Comparison of ENCODE assay signal across 13 mouse cellular contexts in genomic region chr13:92398491-92399384, GRCm38 (mm10). TPM values are rescaled to one million over a fixed set of nuclear protein-coding genes. Genes with fewer than 3 reads are reported as not detected.
A peak's percentile ranks its signal among the peaks of the same experiment; 100 is the strongest.
DNase-seq lines count a peak whose midpoint lies in the region.
"Had no signal": no experiment of that assay in that cellular context is flagged by ENCODE, and none has a peak within 500 bp of the region (broad histone marks: within the 10 kb centered on the region; RNA-seq: fewer than 3 reads in every experiment).

No protein-coding gene starts in this region.

- peak; percentile 18 for DNase-seq in adrenal gland, postnatal 10 days
- no peak for DNase-seq in adrenal gland, postnatal 4 days (ENCODE audit: low spot score in 2 of 2)
- DNase-seq in left cerebral cortex, postnatal 4 days = peak; percentile 10
- DNase-seq in left cerebral cortex, postnatal 25 days (ENCODE audit: low spot score in 2 of 2) = no peak
- peak; percentile 25 for DNase-seq in cerebellum, adult 11 months
- DNase-seq in cerebellum, postnatal 36 days = peak; percentile 36 to 37
- no peak for DNase-seq in lung, postnatal 36 days
- no peak for DNase-seq in ovary, postnatal 36 days (ENCODE audit: low spot score)
- DNase-seq: heart, adult 11 months; liver; lung, embryonic 14.5 days; thymus, postnatal 14 days had no signal

- intact Hi-C loops in left cerebral cortex, postnatal 4 days (cut with DNase I) = no loop called here
- intact Hi-C loops in left cerebral cortex, postnatal 25 days (cut with DNase I) = no loop called here

RNA-seq across cellular contexts. Expression of gene Ankrd34b, which starts 27.0 kb away (rescaled TPM):
- under 1 TPM; 0.39 to 0.42 TPM for total RNA-seq in adrenal gland, postnatal 10 days (2021)
- under 1 TPM; 0.37 to 0.62 TPM for total RNA-seq in adrenal gland, postnatal 4 days (2021)
- 1 to 10 TPM; 5.6 to 5.7 TPM for total RNA-seq in left cerebral cortex, postnatal 4 days (2021)
- total RNA-seq in left cerebral cortex, postnatal 25 days (2021) = 10 to 100 TPM; 18.2 to 20.5 TPM
- total RNA-seq: megakaryocyte, adult 5-6 weeks had no signal

RNA-seq across cellular contexts. Expression of gene Msh3, which starts 43.9 kb away (rescaled TPM):
- 10 to 100 TPM; 17.5 to 29.2 TPM for total RNA-seq in adrenal gland, postnatal 10 days (2021)
- total RNA-seq in adrenal gland, postnatal 4 days (2021) = 10 to 100 TPM; 36.5 to 39.2 TPM
- total RNA-seq in left cerebral cortex, postnatal 4 days (2021) = 10 to 100 TPM; 33.0 to 36.4 TPM
- 10 to 100 TPM; 22.7 to 24.9 TPM for total RNA-seq in left cerebral cortex, postnatal 25 days (2021)

RNA-seq across cellular contexts. Expression of gene Dhfr, which starts 44.2 kb away (rescaled TPM):
- 1 to 10 TPM; 5.8 to 6.7 TPM for total RNA-seq in adrenal gland, postnatal 10 days (2021)
- total RNA-seq in adrenal gland, postnatal 4 days (2021) = 1 to 10 TPM; 9.4 to 9.6 TPM
- 1 to 10 TPM; 1.8 to 2.1 TPM for total RNA-seq in left cerebral cortex, postnatal 4 days (2021)
- total RNA-seq in left cerebral cortex, postnatal 25 days (2021) = 1 to 10 TPM; 1.1 to 1.3 TPM

Comparison
In these comparisons a context has a peak if more than half of its experiments do, and no peak if none do; other contexts are left out.
1. DNase-seq: peak in adrenal gland, postnatal 10 days (single experiment), left cerebral cortex, postnatal 4 days (single experiment), cerebellum, adult 11 months (single experiment) and cerebellum, postnatal 36 days (2 of 2); none in adrenal gland, postnatal 4 days (0 of 2), left cerebral cortex, postnatal 25 days (0 of 2), lung, postnatal 36 days (single experiment) and ovary, postnatal 36 days (single experiment).
2. RNA of gene Ankrd34b, which starts 27.0 kb away (total RNA-seq): 18.2 to 20.5 TPM in left cerebral cortex, postnatal 25 days and 5.6 to 5.7 TPM in left cerebral cortex, postnatal 4 days; 0.37 to 0.62 TPM in adrenal gland, postnatal 4 days and 0.39 to 0.42 TPM in adrenal gland, postnatal 10 days; every median in the first group is over 4 times any median in the second.